Mouse (Mus musculus): Measurements from ENCODE around the gene Slc38a4. TPM values are rescaled to one million over a fixed set of nuclear protein-coding genes. Genes with fewer than 3 reads are reported as not detected.

The Slc38a4 gene
- 10 to 100 TPM; 10.1 TPM for total RNA-seq (2021)

GRCm38 (mm10) chr15:97055794-97056193 is at the start of gene Slc38a4:
Gene Slc38a4 (minus strand): TSS chr15:97055956.
- intact Hi-C loops (cut with DNase I), result no loop called here
- DNase-seq, result no peak

- intact Hi-C loops (cut with DNase I), result loop anchor here (5.0 kb wide), 1 partner anchor 103 kb away; no protein-coding TSS in a partner anchor
- peak in 1 of 2 experiments; percentile 8 for DNase-seq
Measured at GRCm38 (mm10) chr15:97104889-97105391, 49.2 kb upstream of the Slc38a4 start.

GRCm38 (mm10) chr15:97104048-97104447 is 48.3 kb upstream of the Slc38a4 start:
- DNase-seq, result no peak
- intact Hi-C loops (cut with DNase I), result loop anchor here (5.0 kb wide), 1 partner anchor 102 kb away; no protein-coding TSS in a partner anchor

- DNase-seq, result peak; percentile 37 to 43
- intact Hi-C loops (cut with DNase I), result loop anchor here (5.0 kb wide), 1 partner anchor 101 kb away; no protein-coding TSS in a partner anchor
Measured at GRCm38 (mm10) chr15:97102811-97103210, 47.1 kb upstream of the Slc38a4 start.

- intact Hi-C loops (cut with DNase I), result loop anchor here (5.0 kb wide), 1 partner anchor 100 kb away; no protein-coding TSS in a partner anchor
- peak; percentile 35 to 40 for DNase-seq
Measured at GRCm38 (mm10) chr15:97102181-97102580, 46.4 kb upstream of the Slc38a4 start.

- intact Hi-C loops (cut with DNase I), result no loop called here
- no peak for DNase-seq
Measured at GRCm38 (mm10) chr15:97099101-97099500, 43.3 kb upstream of the Slc38a4 start.

GRCm38 (mm10) chr15:97097548-97097947 is 41.8 kb upstream of the Slc38a4 start:
- no peak for DNase-seq
- intact Hi-C loops (cut with DNase I), result no loop called here

GRCm38 (mm10) chr15:97089526-97089925 is 33.8 kb upstream of the Slc38a4 start:
- peak in 1 of 2 experiments; percentile 13 for DNase-seq

GRCm38 (mm10) chr15:97085833-97086232 is 30.1 kb upstream of the Slc38a4 start:
- DNase-seq, result no peak
- intact Hi-C loops (cut with DNase I), result no loop called here

More at GRCm38 (mm10) chr15:97089526-97089925, 33.8 kb upstream of the Slc38a4 start:
- intact Hi-C loops (cut with DNase I), result no loop called here

GRCm38 (mm10) chr15:97077665-97078064 is 21.9 kb upstream of the Slc38a4 start:
- DNase-seq, result no peak
- intact Hi-C loops (cut with DNase I), result no loop called here

- intact Hi-C loops (cut with DNase I), result no loop called here
- no peak for DNase-seq
Measured at GRCm38 (mm10) chr15:97076092-97076491, 20.3 kb upstream of the Slc38a4 start.

- DNase-seq, result no peak
- intact Hi-C loops (cut with DNase I), result no loop called here
Measured at GRCm38 (mm10) chr15:97075240-97075639, 19.5 kb upstream of the Slc38a4 start.

GRCm38 (mm10) chr15:97072859-97073826 is 17.4 kb upstream of the Slc38a4 start:
- intact Hi-C loops (cut with DNase I), result no loop called here
- DNase-seq, result no peak

- intact Hi-C loops (cut with DNase I), result no loop called here
- DNase-seq, result no peak
Measured at GRCm38 (mm10) chr15:97067340-97068136, 11.8 kb upstream of the Slc38a4 start.

- DNase-seq, result no peak
- intact Hi-C loops (cut with DNase I), result no loop called here
Measured at GRCm38 (mm10) chr15:97066937-97067336, 11.2 kb upstream of the Slc38a4 start.

- DNase-seq, result no peak
- intact Hi-C loops (cut with DNase I), result no loop called here
Measured at GRCm38 (mm10) chr15:97063211-97063610, 7.5 kb upstream of the Slc38a4 start.

- intact Hi-C loops (cut with DNase I), result no loop called here
- no peak for DNase-seq
Measured at GRCm38 (mm10) chr15:97060973-97061372, 5.2 kb upstream of the Slc38a4 start.

GRCm38 (mm10) chr15:97060571-97060970 is 4.8 kb upstream of the Slc38a4 start:
- intact Hi-C loops (cut with DNase I), result no loop called here
- DNase-seq, result no peak

GRCm38 (mm10) chr15:97060102-97060501 is 4.3 kb upstream of the Slc38a4 start:
- intact Hi-C loops (cut with DNase I), result no loop called here
- no peak for DNase-seq

All from heart, postnatal 36 days (tissue).